Mouse (Mus musculus) spleen, postnatal 14 days (tissue): ENCODE results near the gene B3galnt2.
"Not testable (repeated sequence)": the region's sequence is repeated elsewhere in the genome, so short reads cannot be mapped to it uniquely, and the experiment has no call there.

Source experiments
- DNase-seq, 2 experiments: peaks; one replicate each; pipeline ENCODE4 v3.0.0; 2021 to 2022; ENCODE audit warnings: low spot score in 2 of 2

B3galnt2 gene

GRCm38 (mm10) chr13:13953874-13954832, at the start of gene B3galnt2:
TSS of gene B3galnt2 (plus strand) at chr13:13954469.
- DNase-seq, result peak; percentile 90 to 93

DNA sequence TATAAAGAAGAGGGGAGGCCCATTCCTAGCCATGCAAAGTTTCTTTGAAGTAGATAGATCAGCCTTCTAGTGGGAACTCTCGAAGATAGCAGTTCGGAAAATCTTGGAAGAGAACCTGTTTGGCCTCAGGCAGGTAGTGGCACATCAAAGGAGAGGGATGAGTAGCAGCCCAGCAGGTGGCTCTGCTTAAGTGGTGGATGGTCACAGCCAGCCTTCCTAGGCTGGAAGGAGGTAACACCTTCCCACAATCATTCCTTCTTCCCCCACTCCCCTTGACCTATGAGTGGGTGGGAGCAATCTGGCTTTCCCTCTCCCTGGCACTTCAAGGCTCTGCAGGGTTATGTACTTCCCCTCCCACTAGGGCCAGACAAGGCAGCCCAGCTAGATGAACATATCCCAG, 42.9 kb upstream of the B3galnt2 start:
- no peak for DNase-seq

DNA sequence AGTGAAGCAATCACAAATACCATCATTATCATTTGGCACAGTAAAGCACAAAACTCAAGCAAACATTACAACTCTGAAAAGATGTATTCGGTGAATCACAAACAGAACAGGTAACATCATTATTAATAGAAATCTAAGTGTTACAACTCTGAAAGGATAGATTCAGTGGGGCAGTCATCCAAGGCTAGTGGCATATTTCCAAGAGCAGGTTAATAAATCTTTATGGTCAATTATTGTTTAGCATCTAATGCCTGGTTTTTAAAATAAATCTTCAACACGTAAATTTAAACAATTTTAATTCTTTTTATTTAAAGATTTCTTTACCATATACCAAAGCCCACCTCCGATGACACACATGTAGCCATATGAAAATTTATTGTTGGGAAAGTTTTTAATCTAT, 34.9 kb upstream of the B3galnt2 start:
- no peak for DNase-seq

DNA sequence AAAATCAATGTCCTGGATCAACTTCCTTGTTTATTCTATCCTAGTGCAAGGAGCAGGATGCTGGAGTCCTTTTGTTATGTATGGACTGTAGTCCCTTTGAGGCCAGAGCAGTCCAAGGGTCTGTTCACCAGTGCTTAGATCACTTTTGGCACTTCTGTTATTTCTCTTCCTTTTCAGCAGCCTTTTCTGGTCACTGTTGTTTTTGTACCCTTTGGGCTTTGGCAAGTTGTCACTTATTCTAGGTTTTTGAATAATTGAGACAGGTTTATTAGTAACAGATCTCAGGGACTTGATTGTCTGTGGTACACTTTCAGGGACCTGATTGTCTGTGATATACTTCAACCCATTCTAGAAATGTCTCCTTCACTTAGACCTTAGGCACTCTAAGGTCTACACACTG, 31.7 kb upstream of the B3galnt2 start:
- no peak for DNase-seq

DNA sequence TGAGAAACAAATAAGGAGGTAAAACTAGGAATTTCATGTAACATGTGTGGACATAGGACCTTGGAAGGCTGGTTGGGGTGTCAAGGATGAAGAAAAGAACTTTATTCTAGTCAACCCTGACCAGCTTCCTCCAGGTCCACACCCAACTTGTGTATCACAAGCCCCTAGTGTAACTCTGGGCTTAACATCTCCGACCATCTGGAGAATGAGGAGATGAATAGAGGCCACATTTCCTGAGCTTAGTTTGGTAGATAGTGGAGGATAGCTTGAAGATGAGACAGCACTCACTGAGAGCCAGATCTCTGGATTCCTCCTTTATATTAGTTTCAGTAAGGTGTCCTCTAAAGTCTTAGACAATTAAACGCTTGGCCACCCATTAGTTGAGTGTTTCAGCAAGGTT, 24.3 kb upstream of the B3galnt2 start:
- no peak for DNase-seq

DNA sequence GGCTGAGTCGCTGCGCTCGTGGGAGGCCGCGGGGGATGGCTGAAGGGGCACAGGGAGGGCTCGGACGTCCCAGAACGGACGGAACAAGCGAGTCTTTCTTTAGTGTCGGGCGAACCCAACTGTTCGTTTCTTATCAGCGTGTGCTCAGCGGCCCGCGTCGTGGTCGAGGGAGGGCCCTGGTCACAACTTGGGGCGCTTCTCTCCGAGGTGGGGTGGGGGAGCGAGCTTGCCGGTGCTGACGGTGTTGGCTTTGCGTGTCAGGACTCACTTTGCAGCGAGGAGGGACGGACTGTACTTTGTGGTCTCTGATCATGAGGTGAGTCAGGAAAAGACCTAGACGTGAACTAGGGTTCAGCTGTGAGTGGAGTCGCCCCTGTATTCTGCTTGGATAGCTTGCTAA, 662 bp downstream of the B3galnt2 start:
- DNase-seq, result peak; percentile 39 to 47

DNA sequence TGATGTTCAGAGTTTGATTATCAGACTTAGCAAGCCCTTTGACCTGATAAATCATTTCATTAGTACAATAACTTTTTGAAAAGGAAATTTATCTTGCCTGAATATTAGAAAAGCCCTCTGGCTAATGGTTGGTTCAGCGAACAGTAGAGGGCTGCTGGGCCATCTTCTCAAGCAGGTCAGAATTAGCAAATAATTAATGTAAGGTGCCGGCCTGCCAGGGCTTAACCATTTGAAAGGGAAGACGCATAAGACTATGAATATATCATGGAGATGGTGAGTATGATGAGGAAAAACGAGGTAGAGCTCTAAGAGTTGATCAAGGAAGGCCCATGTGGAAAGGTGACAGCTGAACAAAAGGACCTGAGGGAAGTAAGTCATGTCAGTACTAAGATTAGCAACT, 2.4 kb downstream of the B3galnt2 start:
- DNase-seq, result no peak

DNA sequence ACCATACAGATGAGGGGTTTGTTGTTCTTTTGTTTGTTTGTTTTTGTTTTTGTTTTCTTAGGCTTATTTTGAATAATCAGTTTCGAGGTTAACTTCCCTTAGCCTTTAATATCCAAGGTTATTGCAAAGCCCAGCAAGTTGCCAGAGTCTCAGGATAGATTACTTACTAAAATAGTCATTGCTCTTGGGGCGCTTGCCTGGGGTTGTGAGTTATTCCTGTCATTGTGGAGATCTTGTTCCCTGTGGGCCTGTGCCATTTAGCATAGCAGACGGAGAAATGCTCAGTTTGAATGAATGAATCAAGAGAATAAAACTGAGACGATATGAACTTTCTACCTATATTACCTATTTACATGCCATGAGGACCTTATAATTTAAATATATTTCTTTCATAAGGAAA, 5.9 kb downstream of the B3galnt2 start:
- DNase-seq, result no peak

DNA sequence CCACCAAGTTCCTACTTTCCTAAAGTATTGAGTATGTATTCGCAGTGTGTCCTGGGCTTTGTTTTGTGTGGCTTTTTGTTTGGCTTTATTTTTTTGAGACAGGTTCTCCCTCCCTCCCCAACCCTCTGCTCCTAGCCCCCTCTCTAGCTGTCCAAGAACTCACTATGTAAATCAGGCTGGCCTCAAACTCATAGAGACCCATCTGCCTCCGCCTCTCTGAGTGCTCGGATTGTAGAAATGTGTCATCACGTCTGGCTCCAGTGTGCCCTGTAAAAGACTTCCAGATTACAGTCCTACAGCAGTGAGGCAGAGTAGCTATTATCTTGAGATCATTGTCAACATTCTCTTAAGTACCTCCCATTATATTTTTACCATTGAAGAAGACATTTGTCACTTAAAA, 6.8 kb downstream of the B3galnt2 start:
- no peak for DNase-seq

GRCm38 (mm10) chr13:13965388-13965964, 11.2 kb downstream of the B3galnt2 start:
- no peak for DNase-seq

DNA sequence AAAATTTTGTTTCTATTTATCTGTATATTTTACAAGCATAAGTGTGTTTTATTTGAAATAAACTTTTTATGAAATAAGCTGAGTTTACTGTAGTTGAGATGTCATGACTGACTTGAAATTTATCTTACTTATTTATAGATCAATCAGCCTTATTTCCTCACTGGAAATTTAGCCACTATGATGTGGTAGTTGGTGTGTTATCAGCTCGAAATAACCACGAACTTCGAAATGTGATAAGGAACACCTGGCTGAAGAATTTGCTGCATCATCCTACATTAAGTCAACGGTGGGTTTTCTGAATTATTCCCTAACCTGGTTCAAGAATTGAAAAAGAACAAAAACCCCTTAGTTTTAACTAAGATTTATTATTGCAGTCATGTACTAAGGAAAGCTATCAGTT, 11.9 kb downstream of the B3galnt2 start:
- DNase-seq, result no peak

GRCm38 (mm10) chr13:13968629-13969111, 14.4 kb downstream of the B3galnt2 start:
- no peak for DNase-seq

DNA sequence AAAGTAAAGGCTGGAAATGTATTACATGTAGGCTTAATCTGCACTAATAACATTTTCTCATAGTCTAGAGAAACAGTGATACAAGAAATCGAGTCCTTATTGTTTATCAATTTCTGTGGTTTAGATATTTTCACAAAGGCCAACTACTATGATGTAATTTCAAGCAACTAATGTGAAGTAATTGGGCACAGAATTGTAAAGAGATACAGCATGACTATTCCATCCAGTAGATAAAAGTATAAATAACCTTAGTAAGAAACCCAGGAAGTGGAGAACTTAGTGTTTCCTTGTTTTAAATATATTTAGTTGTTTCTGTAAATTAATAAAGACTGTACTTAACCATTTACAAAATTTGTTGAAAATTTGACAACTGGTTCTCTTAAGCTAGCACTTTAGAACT, 15.5 kb downstream of the B3galnt2 start:
- no peak for DNase-seq

GRCm38 (mm10) chr13:13981842-13982241, 27.6 kb downstream of the B3galnt2 start:
- not testable (repeated sequence) for DNase-seq

- no peak for DNase-seq
These were observed 29.3 kb downstream of the B3galnt2 start for GRCm38 (mm10) chr13:13983523-13983922.

- DNase-seq, result no peak
These were observed 34.9 kb downstream of the B3galnt2 start for GRCm38 (mm10) chr13:13989135-13989534.

DNA sequence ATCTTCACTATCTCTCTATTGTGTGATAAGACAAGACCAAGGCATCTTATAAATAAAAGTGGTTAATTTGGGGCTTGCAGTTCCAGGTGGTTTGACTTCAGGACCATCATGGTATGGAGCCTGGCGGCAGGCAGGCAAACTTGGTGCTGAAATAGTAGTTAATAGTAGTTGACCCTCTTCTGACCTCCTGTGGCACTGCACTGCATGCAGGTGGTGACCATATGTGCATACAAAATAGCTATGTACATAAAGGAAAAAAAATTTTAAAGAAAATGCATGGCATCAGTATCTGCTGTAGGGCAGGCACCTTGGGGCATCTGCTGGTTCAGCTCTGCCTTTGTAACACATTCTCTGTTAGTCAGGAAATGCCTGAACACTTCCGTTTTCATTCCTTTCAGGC, 36.1 kb downstream of the B3galnt2 start:
- no peak for DNase-seq

GRCm38 (mm10) chr13:13993041-13993440, 38.8 kb downstream of the B3galnt2 start:
- no peak for DNase-seq

DNA sequence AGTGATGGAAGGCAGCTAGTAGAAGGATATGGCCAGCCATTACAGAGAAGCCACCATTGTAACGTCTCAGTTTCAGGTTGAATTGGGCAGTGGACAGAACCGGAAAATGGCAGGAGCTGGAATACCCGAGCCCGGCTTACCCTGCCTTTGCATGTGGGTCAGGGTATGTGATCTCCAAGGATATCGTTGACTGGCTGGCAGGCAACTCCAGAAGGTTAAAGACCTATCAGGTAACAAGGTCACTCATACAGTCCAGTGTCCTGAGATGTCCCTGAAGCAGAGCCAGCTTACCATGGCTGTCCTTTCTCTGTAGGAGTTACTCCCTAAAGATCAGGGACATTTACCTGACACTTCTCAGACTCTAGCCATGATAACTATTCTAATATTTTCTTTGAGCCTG, 40.8 kb downstream of the B3galnt2 start:
- DNase-seq, result no peak

GRCm38 (mm10) chr13:13997476-13997875, 43.2 kb downstream of the B3galnt2 start:
- DNase-seq, result no peak

GRCm38 (mm10) chr13:14002706-14003105, 48.4 kb downstream of the B3galnt2 start:
- DNase-seq, result no peak

DNA sequence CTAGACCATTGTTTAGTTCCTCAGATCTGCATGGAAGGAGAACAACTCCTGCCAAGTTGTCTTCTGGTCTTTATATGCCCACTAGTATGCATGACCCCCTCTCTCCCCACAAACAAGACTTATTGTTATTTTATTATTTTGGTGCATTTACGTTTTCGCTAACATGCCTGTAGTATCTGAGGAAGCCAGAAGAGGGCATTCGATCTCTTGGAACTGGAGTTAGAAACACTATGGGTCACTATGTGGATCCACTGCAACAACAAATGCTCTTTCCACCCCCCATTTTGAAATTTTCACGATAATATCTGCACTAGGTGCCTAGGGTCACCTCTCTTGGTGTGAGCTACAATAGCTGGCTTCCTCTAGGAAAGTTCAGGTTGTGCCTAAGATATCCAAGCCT, 49.8 kb downstream of the B3galnt2 start:
- DNase-seq, result no peak

DNA sequence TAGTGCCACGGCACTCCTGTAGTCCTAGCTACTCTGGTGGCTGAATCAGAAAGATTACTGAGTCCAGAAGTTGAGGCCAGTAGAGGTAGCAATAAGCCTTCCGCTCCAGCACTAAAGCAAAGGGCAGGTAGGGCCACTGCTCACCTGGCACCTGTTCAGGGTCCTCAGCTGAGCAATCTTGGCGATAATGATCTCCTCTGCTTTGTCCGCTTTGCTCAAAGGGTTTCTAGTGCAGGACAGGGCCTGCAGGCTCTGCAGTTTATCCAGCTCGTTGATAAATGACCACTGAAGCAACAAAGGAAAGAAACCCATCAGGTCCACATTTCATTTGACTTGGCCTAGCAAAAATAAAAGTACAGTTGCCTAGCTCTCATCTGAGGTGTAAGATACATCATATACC, 50.7 kb downstream of the B3galnt2 start:
- DNase-seq, result no peak
